Mouse (Mus musculus) stomach, postnatal 0 days (tissue): ENCODE measurements around the gene Homer2.

Experiments used
- CTCF ChIP-seq: IDR thresholded peaks from 2 replicates; pipeline ENCODE4 v1.5.1; 2016; ENCODE audit warnings: antibody characterized with exemption, low read depth, mild to moderate bottlenecking, moderate library complexity
- EP300 ChIP-seq: optimal IDR thresholded peaks from 2 replicates; pipeline ENCODE3; 2016; ENCODE audit warnings: antibody characterized with exemption

- no peak for TF ChIP-seq CTCF
- no peak for TF ChIP-seq EP300
These were observed 83.6 kb downstream of the Homer2 start for GRCm38 (mm10) chr7:81623767-81624166.
